Mouse (Mus musculus) bone marrow, adult 2 months (tissue): ENCODE data around the gene Ephx4.

Source experiments
- CTCF ChIP-seq: fragments of 200-500 bp; IDR thresholded peaks from 2 replicates; pipeline ENCODE4 v1.5.1; 2011; ENCODE audit warnings: low read length, control low read depth; ENCODE audit not compliant: control insufficient read depth, insufficient read depth
- POLR2A ChIP-seq: fragments of 200-500 bp; IDR thresholded peaks from 2 replicates; pipeline ENCODE4 v1.6.1; 2011; ENCODE audit warnings: low read depth, mild to moderate bottlenecking, control low read depth, low read length, borderline replicate concordance; ENCODE audit not compliant: control insufficient read depth

DNA sequence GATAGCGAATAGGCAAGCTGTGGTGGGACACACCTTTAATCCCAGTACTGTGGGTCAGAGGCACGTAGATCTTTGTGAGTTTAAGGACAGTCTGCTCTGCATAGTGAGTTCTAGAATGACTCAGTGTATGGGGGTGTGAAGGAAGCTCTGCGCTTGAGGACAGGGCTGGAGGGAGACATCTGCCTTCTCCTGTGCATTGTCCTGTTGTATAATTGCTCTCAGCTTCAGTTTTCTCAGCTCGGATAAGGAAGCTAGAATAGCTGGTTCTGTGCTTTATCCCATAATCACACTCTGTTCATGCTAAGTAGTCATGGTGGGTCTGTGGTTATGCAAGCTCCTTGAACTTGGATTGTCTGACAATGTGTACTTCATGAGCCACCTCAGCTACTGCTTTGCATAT, 46.2 kb downstream of the Ephx4 start:
- TF ChIP-seq CTCF (no peak), POLR2A (no peak)
